Mouse (Mus musculus) lung, embryonic 15.5 days (tissue): ENCODE results near the gene Preb. TPM values are rescaled to one million over a fixed set of nuclear protein-coding genes. Genes with fewer than 3 reads are reported as not detected.

Source experiments
- ATAC-seq: fragments of 200-750 bp; cut with Nextera tagmentation; 2 replicates; pipeline ENCODE4 v1.8.0; 2017; ENCODE audit warnings: moderate number of reproducible peaks, borderline replicate concordance; ENCODE audit not compliant: low FRiP score, low TSS enrichment; ENCODE audit errors: extremely low read depth
- H3K27ac ChIP-seq: fragments of 300-500 bp; sonication (generic); 2 replicates; pipeline ENCODE4 v1.5.1; 2015; ENCODE audit warnings: moderate library complexity, mild to moderate bottlenecking, inconsistent platforms
- H3K27me3 ChIP-seq: fragments of 300-500 bp; sonication (generic); 2 replicates; pipeline ENCODE4 v1.6.1; 2015; ENCODE audit warnings: inconsistent platforms
- H3K36me3 ChIP-seq: fragments of 300-500 bp; sonication (generic); 2 replicates; pipeline ENCODE4 v1.6.1; 2015; ENCODE audit warnings: inconsistent platforms
- H3K4me1 ChIP-seq: fragments of 300-500 bp; sonication (generic); 2 replicates; pipeline ENCODE4 v1.6.1; 2015; ENCODE audit warnings: inconsistent platforms
- H3K4me2 ChIP-seq: fragments of 300-500 bp; sonication (generic); 2 replicates; pipeline ENCODE4 v1.6.1; 2015; ENCODE audit warnings: inconsistent platforms, mild to moderate bottlenecking, moderate library complexity
- H3K4me3 ChIP-seq: fragments of 300-500 bp; sonication (generic); 2 replicates; pipeline ENCODE4 v1.5.1; 2015; ENCODE audit warnings: mild to moderate bottlenecking, inconsistent platforms
- H3K9ac ChIP-seq: fragments of 300-500 bp; sonication (generic); 2 replicates; pipeline ENCODE4 v1.6.1; 2015; ENCODE audit warnings: inconsistent platforms
- H3K9me3 ChIP-seq: fragments of 300-500 bp; sonication (generic); 2 replicates; pipeline ENCODE4 v1.6.1; 2016; ENCODE audit warnings: inconsistent platforms
- WGBS: fragments of 180-500 bp; shearing (Covaris S2); methylation state at CpG from one replicate; pipeline ENCODE4 v1.1.7; 2015; 5-methylcytosine and 5-hydroxymethylcytosine counted together
- polyA plus RNA-seq: library from polyadenylated mRNA; unstranded; fragments of >200 nt; fragmentation: Nextera tagmentation; extraction: Ambion mirVana; gene quantifications from 2 replicates; pipeline ENCODE4 v1.2.1, GENCODE M21; 2015

The Preb gene
- polyA plus RNA-seq = 135 TPM in 2 replicates

GRCm38 (mm10) chr5:30959966-30960501 is at the start of gene Preb:
Gene Preb, minus strand, starts transcription at chr5:30960361.
- peak; percentile 95 for ATAC-seq
- whole genome bisulfite sequencing = under 1% methylated on average over 56 of the region's 56 CpGs

GRCm38 (mm10) chr5:31004184-31004583 is 44.0 kb upstream of the Preb start:
- no peak overlapping the region for H3K27ac ChIP-seq
- WGBS = 1% methylated on average over 5 of the region's 5 CpGs
- H3K9ac ChIP-seq = no peak overlapping the region
- H3K4me2 ChIP-seq = no peak overlapping the region
- no peaks in the 10 kb centered on the region for H3K36me3 ChIP-seq
- H3K9me3 ChIP-seq = no peaks in the 10 kb centered on the region
- ATAC-seq = no peak
- 0 out of 2 replicates have a peak, but pooled peaks cover 7% of the 10 kb centered on the region for H3K4me1 ChIP-seq
- H3K4me3 ChIP-seq = no peak overlapping the region
- H3K27me3 ChIP-seq = no peaks in the 10 kb centered on the region

More at GRCm38 (mm10) chr5:30959966-30960501, at the start of gene Preb:
- Histone ChIP-seq H3K36me3 (peaks cover 27% of the 10 kb centered on the region), H3K27ac (peak within 1 kb of the TSS; percentile 92), H3K4me1 (peaks cover 24% of the 10 kb centered on the region), H3K9ac (peak within 1 kb of the TSS; percentile 89), H3K9me3 (no peaks in the 10 kb centered on the region), H3K4me2 (peak within 1 kb of the TSS; percentile 82), H3K4me3 (peak within 1 kb of the TSS; percentile 91), H3K27me3 (no peaks in the 10 kb centered on the region)

- WGBS = 75% methylated on average over 4 of the region's 4 CpGs
- Histone ChIP-seq H3K36me3 (no peaks in the 10 kb centered on the region), H3K4me1 (0 out of 2 replicates have a peak, but pooled peaks cover 7% of the 10 kb centered on the region), H3K9me3 (no peaks in the 10 kb centered on the region), H3K27me3 (no peaks in the 10 kb centered on the region), H3K27ac (no peak overlapping the region), H3K9ac (no peak overlapping the region), H3K4me2 (no peak overlapping the region), H3K4me3 (no peak overlapping the region)
- ATAC-seq = no peak
Observed at GRCm38 (mm10) chr5:31001560-31001959, 41.4 kb upstream of the Preb start.

GRCm38 (mm10) chr5:31000993-31001392 is 40.8 kb upstream of the Preb start:
- Histone ChIP-seq H3K9me3 (no peaks in the 10 kb centered on the region), H3K27ac (no peak overlapping the region), H3K4me2 (no peak overlapping the region), H3K27me3 (no peaks in the 10 kb centered on the region), H3K36me3 (no peaks in the 10 kb centered on the region), H3K9ac (no peak overlapping the region), H3K4me1 (0 out of 2 replicates have a peak, but pooled peaks cover 7% of the 10 kb centered on the region), H3K4me3 (no peak overlapping the region)
- 81% methylated on average over 2 of the region's 2 CpGs for WGBS
- no peak for ATAC-seq

GRCm38 (mm10) chr5:31000122-31000521 is 40.0 kb upstream of the Preb start:
- Histone ChIP-seq H3K27ac (no peak overlapping the region), H3K9ac (no peak overlapping the region), H3K4me1 (0 out of 2 replicates have a peak, but pooled peaks cover 7% of the 10 kb centered on the region), H3K4me2 (no peak overlapping the region), H3K36me3 (no peaks in the 10 kb centered on the region), H3K27me3 (no peaks in the 10 kb centered on the region), H3K9me3 (no peaks in the 10 kb centered on the region), H3K4me3 (no peak overlapping the region)
- 38% methylated on average over 7 of the region's 7 CpGs for WGBS
- ATAC-seq = no peak

GRCm38 (mm10) chr5:30999324-30999723 is 39.2 kb upstream of the Preb start:
- no peak overlapping the region for H3K27ac ChIP-seq
- ATAC-seq = no peak
- no peak overlapping the region for H3K4me3 ChIP-seq
- H3K27me3 ChIP-seq = no peaks in the 10 kb centered on the region
- H3K36me3 ChIP-seq = no peaks in the 10 kb centered on the region
- H3K4me1 ChIP-seq = 0 out of 2 replicates have a peak, but pooled peaks cover 7% of the 10 kb centered on the region
- H3K9me3 ChIP-seq = no peaks in the 10 kb centered on the region
- 75% methylated on average over 5 of the region's 5 CpGs for WGBS
- no peak overlapping the region for H3K9ac ChIP-seq
- H3K4me2 ChIP-seq = no peak overlapping the region

GRCm38 (mm10) chr5:30998306-30998705 is 38.1 kb upstream of the Preb start:
- no peak overlapping the region for H3K9ac ChIP-seq
- 0 out of 2 replicates have a peak, but pooled peaks cover 7% of the 10 kb centered on the region for H3K4me1 ChIP-seq
- H3K4me3 ChIP-seq = no peak overlapping the region
- no peaks in the 10 kb centered on the region for H3K36me3 ChIP-seq
- H3K27me3 ChIP-seq = no peaks in the 10 kb centered on the region
- ATAC-seq = no peak
- no peak overlapping the region for H3K27ac ChIP-seq
- H3K4me2 ChIP-seq = no peak overlapping the region
- no peaks in the 10 kb centered on the region for H3K9me3 ChIP-seq
- 17% methylated on average over 5 of the region's 5 CpGs for WGBS

- no peak overlapping the region for H3K27ac ChIP-seq
- H3K36me3 ChIP-seq = no peaks in the 10 kb centered on the region
- 60% methylated on average over 11 of the region's 11 CpGs for WGBS
- no peaks in the 10 kb centered on the region for H3K27me3 ChIP-seq
- H3K4me2 ChIP-seq = no peak overlapping the region
- H3K4me1 ChIP-seq = 0 out of 2 replicates have a peak, but pooled peaks cover under 1% of the 10 kb centered on the region
- no peak for ATAC-seq
- no peak overlapping the region for H3K9ac ChIP-seq
- no peak overlapping the region for H3K4me3 ChIP-seq
- no peaks in the 10 kb centered on the region for H3K9me3 ChIP-seq
Observed at GRCm38 (mm10) chr5:30994910-30995635, 34.9 kb upstream of the Preb start.

GRCm38 (mm10) chr5:30994074-30994473 is 33.9 kb upstream of the Preb start:
- no peak for ATAC-seq
- Histone ChIP-seq H3K4me3 (no peak overlapping the region), H3K27ac (no peak overlapping the region), H3K4me1 (no peaks in the 10 kb centered on the region), H3K36me3 (no peaks in the 10 kb centered on the region), H3K4me2 (no peak overlapping the region), H3K9ac (no peak overlapping the region), H3K27me3 (no peaks in the 10 kb centered on the region), H3K9me3 (no peaks in the 10 kb centered on the region)
- 63% methylated on average over 3 of the region's 3 CpGs for WGBS

- Histone ChIP-seq H3K36me3 (no peaks in the 10 kb centered on the region), H3K27ac (no peak overlapping the region), H3K27me3 (no peaks in the 10 kb centered on the region), H3K4me1 (no peaks in the 10 kb centered on the region), H3K4me3 (no peak overlapping the region), H3K4me2 (no peak overlapping the region), H3K9me3 (no peaks in the 10 kb centered on the region), H3K9ac (no peak overlapping the region)
- no peak for ATAC-seq
- 66% methylated on average over 5 of the region's 5 CpGs for WGBS
Observed at GRCm38 (mm10) chr5:30992980-30993676, 33.0 kb upstream of the Preb start.

- H3K4me3 ChIP-seq = no peak overlapping the region
- no peaks in the 10 kb centered on the region for H3K27me3 ChIP-seq
- no peaks in the 10 kb centered on the region for H3K9me3 ChIP-seq
- H3K9ac ChIP-seq = no peak overlapping the region
- no peak for ATAC-seq
- WGBS = 21% methylated on average over 2 of the region's 2 CpGs
- no peaks in the 10 kb centered on the region for H3K36me3 ChIP-seq
- no peak overlapping the region for H3K27ac ChIP-seq
- H3K4me1 ChIP-seq = no peaks in the 10 kb centered on the region
- no peak overlapping the region for H3K4me2 ChIP-seq
Observed at GRCm38 (mm10) chr5:30982357-30982756, 22.2 kb upstream of the Preb start.
